Mouse (Mus musculus) common myeloid progenitor, adult 5-6 weeks (primary cell): Measurements from ENCODE around the gene Gimap3. TPM values are rescaled to one million over a fixed set of nuclear protein-coding genes. Genes with fewer than 3 reads are reported as not detected.

Experiments used
- total RNA-seq: library from RNA; stranded (forward); fragments of 200-1000, 187-1606 nt; gene quantifications from 2 replicates; pipeline ENCODE4 v1.2.3, GENCODE M21; 2017

Gene Gimap3
- total RNA-seq, 1 experiment from 2014 or later = 0.69 TPM

Other genes starting within 250 kb of the Gimap3 start
- 2.1 TPM in 1 of 2 replicates, not detected in the other for gene Atp6v0e2, start 233.2 kb downstream of the Gimap3 start, total RNA-seq
- gene Lrrc61, start 216.1 kb downstream of the Gimap3 start, total RNA-seq = 4.9 and 5.6 TPM in 2 replicates
- not detected in 2 replicates for gene Rarres2, start 198.1 kb downstream of the Gimap3 start, total RNA-seq
- gene Gm45021, start 181.2 kb downstream of the Gimap3 start, total RNA-seq = not detected in 2 replicates
- 19.7 and 23.1 TPM in 2 replicates for gene Repin1, start 177.0 kb downstream of the Gimap3 start, total RNA-seq
- gene Gm44965, start 176.9 kb downstream of the Gimap3 start, total RNA-seq = not detected in 2 replicates
- gene Zfp775, start 168.8 kb downstream of the Gimap3 start, total RNA-seq = 2.1 and 3.3 TPM in 2 replicates
- 1.6 and 2.2 TPM in 2 replicates for gene AI854703, start 144.1 kb downstream of the Gimap3 start, total RNA-seq
- gene Gimap8, start 123.6 kb downstream of the Gimap3 start, total RNA-seq = 3.7 TPM in 2 replicates
- gene Gimap9, start 94.7 kb downstream of the Gimap3 start, total RNA-seq = 50.8 and 59.3 TPM in 2 replicates
- 1.8 and 7.3 TPM in 2 replicates for gene Gimap4, start 86.3 kb downstream of the Gimap3 start, total RNA-seq
- gene Gimap6, start 62.6 kb downstream of the Gimap3 start, total RNA-seq = 81.8 and 82.1 TPM in 2 replicates
- gene Gm28053, start 52.2 kb downstream of the Gimap3 start, total RNA-seq = 35.9 and 66.8 TPM in 2 replicates
- 3.4 and 4.9 TPM in 2 replicates for gene Gimap7, start 52.2 kb downstream of the Gimap3 start, total RNA-seq
- gene Gimap1, start 31.8 kb downstream of the Gimap3 start, total RNA-seq = 38.7 and 51.3 TPM in 2 replicates
- gene Gimap5, start 24.7 kb downstream of the Gimap3 start, total RNA-seq = 6.6 and 7.3 TPM in 2 replicates
- gene Tmem176a, start 70.1 kb upstream of the Gimap3 start, total RNA-seq = 33.7 and 54.6 TPM in 2 replicates
- gene Tmem176b, start 70.6 kb upstream of the Gimap3 start, total RNA-seq = 137 and 148 TPM in 2 replicates
- gene Aoc1, start 102.0 kb upstream of the Gimap3 start, total RNA-seq = 0.23 TPM in 1 of 2 replicates, not detected in the other
- not detected in 2 replicates for gene 1600015I10Rik, start 159.0 kb upstream of the Gimap3 start, total RNA-seq
- not detected in 2 replicates for gene Doxl2, start 204.1 kb upstream of the Gimap3 start, total RNA-seq
- gene Svs1, start 216.0 kb upstream of the Gimap3 start, total RNA-seq = not detected in 2 replicates